Mouse (Mus musculus) hindbrain, embryonic 12.5 days (tissue): ENCODE measurements at regions not wholly inside any gene's neighbourhood (a gene's known extent, or its start where the extent isn't known, plus 50 kb on each side); places are given as distances from the start of the nearest gene placed in this dataset.

Source experiments
- ATAC-seq: fragments of 200-750 bp; cut with Nextera tagmentation; 2 replicates; pipeline ENCODE4 v1.8.0; 2017; ENCODE audit warnings: moderate TSS enrichment; ENCODE audit not compliant: low FRiP score
- H3K27ac ChIP-seq: fragments of 300-500 bp; sonication (generic); 2 replicates; pipeline ENCODE4 v1.5.1; 2016; ENCODE audit warnings: mild to moderate bottlenecking
- H3K27me3 ChIP-seq: fragments of 300-500 bp; sonication (generic); 2 replicates; pipeline ENCODE4 v1.6.1; 2016; ENCODE audit warnings: mild to moderate bottlenecking
- H3K36me3 ChIP-seq: fragments of 300-500 bp; sonication (generic); 2 replicates; pipeline ENCODE4 v1.6.1; 2016; ENCODE audit warnings: mild to moderate bottlenecking
- H3K4me1 ChIP-seq: fragments of 300-500 bp; sonication (generic); 2 replicates; pipeline ENCODE4 v1.6.1; 2016
- H3K4me2 ChIP-seq: fragments of 300-500 bp; sonication (generic); replicated peaks from 2 replicates; pipeline ENCODE4 v1.6.1; 2016; ENCODE audit warnings: mild to moderate bottlenecking
- H3K4me3 ChIP-seq: fragments of 300-500 bp; sonication (generic); 2 replicates; pipeline ENCODE4 v1.5.1; 2016; ENCODE audit warnings: mild to moderate bottlenecking
- H3K9ac ChIP-seq: fragments of 300-500 bp; sonication (generic); 2 replicates; pipeline ENCODE4 v1.6.1; 2016; ENCODE audit warnings: mild to moderate bottlenecking, moderate library complexity
- H3K9me3 ChIP-seq: fragments of 300-500 bp; sonication (generic); replicated peaks from 2 replicates; pipeline ENCODE4 v1.6.1; 2016; ENCODE audit warnings: mild to moderate bottlenecking
- whole genome bisulfite sequencing: fragments of 180-500 bp; shearing (Covaris S2); methylation state at CpG from one replicate; pipeline ENCODE4 v1.1.7; 2016; 5-methylcytosine and 5-hydroxymethylcytosine counted together

DNA sequence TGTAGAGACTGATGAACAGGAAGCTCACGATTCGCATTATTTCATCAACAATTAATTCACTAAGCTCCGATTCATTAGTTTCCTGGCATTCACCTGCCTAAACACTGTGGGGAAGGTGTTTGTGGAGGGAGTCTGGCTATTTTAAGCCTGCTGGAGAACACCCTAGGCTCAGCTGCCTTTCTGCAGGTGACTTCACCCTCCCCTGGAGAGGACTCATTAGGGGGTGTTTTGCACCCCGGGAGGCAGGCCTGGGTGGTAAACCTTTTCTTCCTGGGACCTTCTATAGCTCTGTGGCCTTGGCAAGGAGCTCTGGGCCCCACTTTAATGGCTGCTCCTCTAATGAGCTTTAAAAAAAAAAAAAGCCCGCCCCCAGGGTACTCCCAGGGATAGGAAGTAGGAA, 55.4 kb upstream of the Bnc1 start:
- Histone ChIP-seq H3K4me3 (no peak overlapping the region), H3K4me1 (no peaks in the 10 kb centered on the region), H3K36me3 (no peaks in the 10 kb centered on the region), H3K9ac (no peak overlapping the region), H3K4me2 (no peak overlapping the region), H3K9me3 (no peaks in the 10 kb centered on the region), H3K27ac (no peak overlapping the region), H3K27me3 (no peaks in the 10 kb centered on the region)
- ATAC-seq, result no peak
- 78% methylated on average over 5 of the region's 5 CpGs for WGBS

DNA sequence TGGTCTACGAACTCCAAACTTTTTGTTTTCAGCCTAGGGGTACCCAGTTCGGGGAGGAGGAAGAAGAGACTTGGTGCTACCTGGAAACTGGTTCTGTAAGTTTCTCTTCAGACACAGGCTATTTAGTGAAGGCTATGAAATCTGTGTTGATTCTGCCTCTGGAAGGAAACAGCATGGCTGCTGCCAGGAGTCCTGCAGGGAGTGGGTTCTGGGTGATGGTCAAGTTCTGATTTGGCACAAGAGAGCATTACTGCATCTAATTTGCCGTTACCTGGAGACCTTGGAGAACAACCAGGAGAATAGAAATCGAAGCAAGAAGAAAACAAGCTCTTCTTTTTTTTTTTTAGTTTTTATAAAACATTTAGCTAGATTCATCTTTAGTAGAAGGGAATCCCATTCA, 61.3 kb upstream of the Bnc1 start:
- no peaks in the 10 kb centered on the region for H3K9me3 ChIP-seq
- no peak overlapping the region for H3K9ac ChIP-seq
- 84% methylated on average over 4 of the region's 4 CpGs for WGBS
- H3K4me1 ChIP-seq, result peaks cover 7% of the 10 kb centered on the region
- H3K27me3 ChIP-seq, result no peaks in the 10 kb centered on the region
- no peak overlapping the region for H3K4me2 ChIP-seq
- no peak overlapping the region for H3K27ac ChIP-seq
- H3K36me3 ChIP-seq, result no peaks in the 10 kb centered on the region
- no peak for ATAC-seq
- H3K4me3 ChIP-seq, result no peak overlapping the region

- no peaks in the 10 kb centered on the region for H3K36me3 ChIP-seq
- H3K4me2 ChIP-seq, result peak overlapping the region; percentile 48
- ATAC-seq, result 0 out of 2 replicates have a peak, but pooled peaks have one; percentile 60
- H3K27ac ChIP-seq, result no peak overlapping the region
- H3K9ac ChIP-seq, result peak overlapping the region; percentile 39; the same call in 1 of the 2 replicates
- H3K9me3 ChIP-seq, result no peaks in the 10 kb centered on the region
- 3% methylated on average over 21 of the region's 21 CpGs for WGBS
- peak overlapping the region; percentile 19; the same call in 1 of the 2 replicates for H3K4me3 ChIP-seq
- no peaks in the 10 kb centered on the region for H3K27me3 ChIP-seq
- H3K4me1 ChIP-seq, result peaks cover 7% of the 10 kb centered on the region
Observed at GRCm38 (mm10) chr7:82056551-82057230, 64.6 kb upstream of the Bnc1 start.

- no peaks in the 10 kb centered on the region for H3K9me3 ChIP-seq
- H3K36me3 ChIP-seq, result no peaks in the 10 kb centered on the region
- no peaks in the 10 kb centered on the region for H3K27me3 ChIP-seq
- H3K4me3 ChIP-seq, result no peak overlapping the region
- H3K9ac ChIP-seq, result no peak overlapping the region
- H3K4me2 ChIP-seq, result no peak overlapping the region
- no peak overlapping the region for H3K27ac ChIP-seq
- ATAC-seq, result no peak
- WGBS, result 67% methylated on average over 7 of the region's 7 CpGs
- H3K4me1 ChIP-seq, result no peaks in the 10 kb centered on the region
Observed at GRCm38 (mm10) chr7:82063407-82063806, 71.3 kb upstream of the Bnc1 start.

GRCm38 (mm10) chr7:82069629-82070450, 77.7 kb upstream of the Bnc1 start:
- no peaks in the 10 kb centered on the region for H3K27me3 ChIP-seq
- no peak for ATAC-seq
- H3K4me3 ChIP-seq, result no peak overlapping the region
- H3K4me2 ChIP-seq, result no peak overlapping the region
- no peaks in the 10 kb centered on the region for H3K9me3 ChIP-seq
- H3K4me1 ChIP-seq, result no peaks in the 10 kb centered on the region
- 61% methylated on average over 7 of the region's 7 CpGs for WGBS
- H3K27ac ChIP-seq, result no peak overlapping the region
- no peaks in the 10 kb centered on the region for H3K36me3 ChIP-seq
- no peak overlapping the region for H3K9ac ChIP-seq

GRCm38 (mm10) chr7:82070946-82071727, 79.0 kb upstream of the Bnc1 start:
- Histone ChIP-seq H3K4me2 (no peak overlapping the region), H3K27me3 (no peaks in the 10 kb centered on the region), H3K9me3 (no peaks in the 10 kb centered on the region), H3K4me3 (no peak overlapping the region), H3K9ac (no peak overlapping the region), H3K4me1 (no peaks in the 10 kb centered on the region), H3K36me3 (no peaks in the 10 kb centered on the region), H3K27ac (no peak overlapping the region)
- no peak for ATAC-seq
- WGBS, result 85% methylated on average over 10 of the region's 10 CpGs

DNA sequence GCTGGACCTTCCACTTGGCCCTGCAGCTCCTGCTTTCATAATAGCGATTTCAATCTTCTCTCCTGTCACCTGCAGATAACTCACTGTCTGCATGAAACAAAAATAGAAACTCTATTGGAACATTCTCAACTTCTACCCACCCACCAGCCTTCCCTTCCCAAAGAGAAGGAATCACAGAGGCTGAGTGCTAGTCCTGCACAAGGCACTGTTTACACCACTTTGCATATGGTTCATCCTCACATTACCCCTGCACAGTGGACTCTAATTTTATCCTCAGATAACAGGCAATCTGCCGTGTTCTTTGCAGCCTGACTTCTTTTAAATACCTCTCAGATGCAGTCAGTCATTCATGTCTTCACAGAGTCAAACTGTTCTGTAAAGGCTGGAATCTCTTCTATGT, 83.3 kb upstream of the Bnc1 start:
- WGBS, result 92% methylated on average over 2 of the region's 2 CpGs
- no peak for ATAC-seq

GRCm38 (mm10) chr7:82081851-82082250, 89.8 kb upstream of the Bnc1 start:
- H3K4me1 ChIP-seq, result peaks cover 21% of the 10 kb centered on the region
- ATAC-seq, result no peak
- H3K4me2 ChIP-seq, result no peak overlapping the region
- WGBS, result 13% methylated on average over 3 of the region's 3 CpGs
- no peak overlapping the region for H3K4me3 ChIP-seq
- 0 out of 2 replicates have a peak, but pooled peaks cover 3% of the 10 kb centered on the region for H3K27me3 ChIP-seq
- H3K9ac ChIP-seq, result no peak overlapping the region
- H3K9me3 ChIP-seq, result no peaks in the 10 kb centered on the region
- H3K36me3 ChIP-seq, result no peaks in the 10 kb centered on the region
- H3K27ac ChIP-seq, result no peak overlapping the region

More for the DNA sequence above, 83.3 kb upstream of the Bnc1 start:
- H3K27me3 ChIP-seq, result no peaks in the 10 kb centered on the region
- no peak overlapping the region for H3K4me2 ChIP-seq
- no peak overlapping the region for H3K9ac ChIP-seq
- no peaks in the 10 kb centered on the region for H3K9me3 ChIP-seq
- H3K4me1 ChIP-seq, result no peaks in the 10 kb centered on the region
- no peak overlapping the region for H3K27ac ChIP-seq
- H3K36me3 ChIP-seq, result no peaks in the 10 kb centered on the region
- H3K4me3 ChIP-seq, result no peak overlapping the region

DNA sequence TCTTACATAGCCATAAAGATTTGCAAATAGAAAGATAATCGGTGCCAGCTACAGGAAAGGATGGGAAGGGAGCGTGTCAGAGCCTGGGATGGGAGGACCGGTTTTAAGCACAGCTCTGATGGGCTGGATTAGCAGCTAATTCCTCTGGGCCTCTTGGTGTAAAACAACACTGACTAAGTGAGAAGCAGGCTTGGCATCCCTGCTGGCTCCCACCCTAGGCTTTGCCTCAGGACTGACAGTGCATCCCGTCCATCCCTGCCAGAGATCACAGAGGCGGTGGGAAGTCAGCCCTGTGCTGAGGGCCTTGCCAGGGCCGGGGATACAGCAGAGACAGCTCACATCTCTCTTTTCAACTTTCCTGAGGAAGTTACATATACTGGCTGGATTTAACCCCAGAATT, 90.8 kb upstream of the Sh3gl3 start:
- peaks cover 21% of the 10 kb centered on the region for H3K4me1 ChIP-seq
- no peak for ATAC-seq
- H3K4me2 ChIP-seq, result no peak overlapping the region
- H3K9me3 ChIP-seq, result no peaks in the 10 kb centered on the region
- H3K27ac ChIP-seq, result no peak overlapping the region
- 0 out of 2 replicates have a peak, but pooled peaks cover 3% of the 10 kb centered on the region for H3K27me3 ChIP-seq
- H3K36me3 ChIP-seq, result no peaks in the 10 kb centered on the region
- 34% methylated on average over 6 of the region's 6 CpGs for WGBS
- no peak overlapping the region for H3K9ac ChIP-seq
- H3K4me3 ChIP-seq, result no peak overlapping the region

DNA sequence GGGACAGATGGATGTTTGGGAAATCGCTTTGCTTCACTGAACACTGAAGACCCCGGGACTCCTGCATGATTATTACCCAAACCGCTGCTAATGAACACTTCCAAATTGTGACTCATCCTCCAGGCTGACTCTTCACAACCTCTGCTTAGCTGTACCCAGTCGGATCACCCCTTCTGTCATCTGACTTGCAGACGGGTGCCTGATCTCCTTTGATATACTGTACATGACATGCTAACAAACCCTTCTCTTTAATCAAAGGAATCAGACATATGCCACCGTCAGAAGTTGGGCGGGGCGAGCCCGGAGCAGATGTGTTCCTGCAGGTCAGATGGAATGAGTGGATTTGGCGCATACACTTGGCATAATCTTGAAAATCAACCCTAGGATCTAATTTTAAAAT, 89.2 kb upstream of the Sh3gl3 start:
- Histone ChIP-seq H3K36me3 (no peaks in the 10 kb centered on the region), H3K4me3 (no peak overlapping the region), H3K4me2 (no peak overlapping the region), H3K27me3 (0 out of 2 replicates have a peak, but pooled peaks cover 3% of the 10 kb centered on the region), H3K4me1 (peaks cover 21% of the 10 kb centered on the region), H3K9ac (no peak overlapping the region), H3K9me3 (no peaks in the 10 kb centered on the region), H3K27ac (no peak overlapping the region)
- no peak for ATAC-seq
- 78% methylated on average over 10 of the region's 10 CpGs for WGBS

DNA sequence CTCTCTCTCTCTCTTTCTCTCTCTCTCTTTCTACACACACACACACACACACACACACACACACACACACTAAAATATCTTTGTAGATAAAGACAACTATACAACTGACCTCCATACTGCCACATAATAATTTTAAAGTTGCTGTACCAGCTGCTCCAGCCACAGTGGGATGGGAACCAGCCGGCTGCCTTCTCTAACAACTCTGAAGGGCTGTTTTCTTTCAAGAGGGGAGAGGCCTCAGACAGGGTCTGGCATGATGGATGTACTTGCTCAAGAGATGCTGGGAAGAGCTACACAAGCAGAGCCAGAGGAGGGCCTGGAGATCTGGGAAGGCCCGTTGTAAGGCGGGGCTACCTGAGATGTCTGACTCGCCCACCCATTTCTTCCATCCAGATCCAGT, 88.4 kb upstream of the Sh3gl3 start:
- peaks cover 21% of the 10 kb centered on the region for H3K4me1 ChIP-seq
- no peak overlapping the region for H3K4me2 ChIP-seq
- no peak for ATAC-seq
- no peaks in the 10 kb centered on the region for H3K9me3 ChIP-seq
- H3K36me3 ChIP-seq, result no peaks in the 10 kb centered on the region
- H3K27me3 ChIP-seq, result 0 out of 2 replicates have a peak, but pooled peaks cover 3% of the 10 kb centered on the region
- H3K9ac ChIP-seq, result no peak overlapping the region
- H3K27ac ChIP-seq, result no peak overlapping the region
- H3K4me3 ChIP-seq, result no peak overlapping the region
- 76% methylated on average over 4 of the region's 4 CpGs for WGBS

DNA sequence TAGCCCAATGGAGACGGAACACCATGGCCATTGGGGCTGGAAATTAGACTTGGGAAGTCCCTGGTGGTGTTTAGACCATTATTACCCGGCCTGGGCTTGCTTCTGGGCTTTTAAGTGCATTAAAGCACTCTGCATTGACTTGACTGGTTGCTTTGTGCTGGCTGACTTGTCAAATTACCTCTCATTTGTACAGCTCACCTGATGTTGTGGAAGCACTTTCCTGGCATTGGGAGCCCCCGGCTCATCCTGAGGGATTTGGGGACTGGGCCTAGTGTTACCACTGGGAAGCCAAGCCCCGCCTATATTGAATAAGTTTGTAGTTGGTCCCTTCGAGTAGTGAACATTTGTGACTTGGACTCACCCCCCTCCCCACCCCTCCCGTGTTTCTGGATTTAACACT, 75.5 kb upstream of the Sh3gl3 start:
- no peak for ATAC-seq
- H3K27me3 ChIP-seq, result no peaks in the 10 kb centered on the region
- no peaks in the 10 kb centered on the region for H3K4me1 ChIP-seq
- no peaks in the 10 kb centered on the region for H3K9me3 ChIP-seq
- no peaks in the 10 kb centered on the region for H3K36me3 ChIP-seq
- no peak overlapping the region for H3K9ac ChIP-seq
- no peak overlapping the region for H3K4me2 ChIP-seq
- no peak overlapping the region for H3K27ac ChIP-seq
- 84% methylated on average over 6 of the region's 6 CpGs for WGBS
- H3K4me3 ChIP-seq, result no peak overlapping the region
